Mouse (Mus musculus): ENCODE measurements around the gene Zfhx3.

Zfhx3 gene

GRCm38 (mm10) chr8:108718031-108718430 lies 775.6 kb downstream of the Zfhx3 start:
- DNase-seq (ENCODE audit: low read depth) = no peak

DNA sequence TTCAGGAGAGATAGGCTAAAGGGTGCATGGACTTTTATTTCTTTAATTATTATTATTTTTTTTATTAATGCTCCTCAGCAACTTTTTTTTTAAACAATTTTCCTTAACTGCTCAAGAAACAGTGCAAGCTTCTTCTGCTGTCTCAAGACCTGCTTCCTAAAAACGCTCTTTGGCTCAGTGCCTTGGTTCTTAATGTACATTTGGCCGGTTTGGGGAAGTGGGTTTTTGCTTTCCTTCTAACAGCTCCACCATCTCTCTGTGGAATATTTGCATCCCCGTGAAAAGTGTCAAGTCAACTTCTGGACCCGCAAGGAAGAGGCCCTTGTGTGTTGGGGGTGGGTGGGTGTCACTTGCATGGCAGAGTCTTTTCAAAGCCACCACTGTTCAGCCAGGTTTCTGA lies 778.4 kb downstream of the Zfhx3 start:
- no peak for DNase-seq (ENCODE audit: low read depth)

- DNase-seq (ENCODE audit: low read depth) = no peak
Measured at GRCm38 (mm10) chr8:108722671-108723513, 780.4 kb downstream of the Zfhx3 start.

- DNase-seq (ENCODE audit: low read depth) = no peak
Measured at GRCm38 (mm10) chr8:108723636-108724035, 781.2 kb downstream of the Zfhx3 start.

DNA sequence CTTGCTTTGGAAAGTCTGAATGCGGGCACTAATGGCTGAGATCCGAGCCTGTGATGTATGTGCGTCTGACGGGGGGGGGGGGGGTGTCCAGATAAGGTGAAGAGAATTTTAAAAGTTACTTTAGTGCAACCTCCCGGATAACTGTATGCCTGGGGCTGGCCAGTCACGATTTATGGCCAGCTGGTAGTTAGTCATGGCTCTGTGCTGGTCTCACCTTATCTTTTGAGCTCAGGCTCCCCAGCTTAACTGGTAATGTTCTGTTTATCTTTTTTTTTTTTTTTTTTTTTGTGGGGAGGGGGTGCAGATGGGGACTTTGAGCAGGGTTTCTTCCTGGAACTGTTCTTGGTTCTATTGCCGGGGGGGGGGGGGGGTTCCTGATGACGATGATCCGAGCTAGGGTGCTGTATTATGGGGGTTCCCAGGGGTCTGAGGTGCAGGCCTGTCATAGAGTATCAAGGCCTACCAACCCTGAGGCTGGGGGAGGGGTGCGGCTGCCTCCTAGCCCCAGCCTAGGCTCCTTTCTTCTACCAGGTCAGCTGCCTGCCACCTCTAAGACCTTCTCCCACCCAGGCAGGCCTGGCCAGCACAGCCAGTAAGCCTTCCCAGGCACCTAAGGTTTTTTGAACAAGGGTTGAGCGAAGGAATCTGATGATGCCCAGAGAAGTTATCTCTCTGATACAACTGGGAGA lies 782.5 kb downstream of the Zfhx3 start:
- no peak for DNase-seq (ENCODE audit: low read depth)

DNA sequence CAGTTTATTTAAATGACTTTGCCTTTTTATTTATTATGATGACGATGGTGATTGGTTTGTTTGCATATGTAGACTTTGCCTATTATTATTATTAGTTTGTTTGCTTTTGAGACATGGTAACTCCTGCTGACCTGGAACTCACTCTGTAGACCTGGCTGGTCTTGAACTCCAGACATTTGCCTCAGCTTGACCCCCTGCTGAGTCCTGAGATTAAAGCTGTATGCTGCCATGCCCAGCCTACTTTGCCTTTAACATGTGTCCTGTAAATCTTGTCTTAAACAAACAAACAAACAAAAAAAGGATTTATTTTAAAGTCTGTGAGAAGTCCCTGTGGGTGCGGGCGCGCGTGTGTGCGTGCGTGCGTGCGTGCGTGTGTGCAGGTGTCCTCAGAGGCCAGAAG lies 783.2 kb downstream of the Zfhx3 start:
- DNase-seq (ENCODE audit: low read depth) = no peak

DNA sequence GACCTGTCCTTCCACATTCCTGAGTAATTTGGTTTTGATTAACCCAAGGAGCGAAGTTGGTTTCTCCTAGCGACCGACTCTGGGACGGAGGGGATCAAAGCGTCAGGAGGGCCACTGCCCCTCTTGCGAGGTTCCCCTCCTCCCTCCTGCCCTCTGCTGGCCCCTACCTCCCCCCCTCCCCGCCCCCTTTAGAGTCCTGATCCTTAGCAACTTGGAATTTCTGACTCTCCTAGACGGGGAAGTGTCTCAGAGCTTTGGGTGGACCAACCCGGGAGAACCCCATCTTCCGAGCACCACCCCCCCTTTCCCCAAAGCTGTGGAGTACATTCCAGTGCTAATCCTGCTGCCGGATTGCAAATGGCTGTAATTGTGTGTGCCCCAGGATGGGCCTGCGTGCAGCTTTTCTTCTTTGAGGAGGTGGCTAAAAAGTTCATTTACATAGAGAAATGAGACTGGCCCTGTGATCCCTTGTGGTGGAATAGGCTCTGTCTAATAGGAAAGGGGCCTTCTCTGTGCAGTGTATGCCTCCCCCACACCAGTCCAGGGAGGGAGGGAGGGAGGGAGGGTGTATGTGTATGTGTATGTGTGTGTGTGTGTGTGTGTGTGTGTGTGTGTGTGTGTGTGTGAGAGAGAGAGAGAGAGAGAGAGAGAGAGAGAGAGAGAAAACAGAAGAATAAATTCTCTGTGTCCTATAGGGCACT lies 784.2 kb downstream of the Zfhx3 start:
- DNase-seq (ENCODE audit: low read depth) = no peak

DNA sequence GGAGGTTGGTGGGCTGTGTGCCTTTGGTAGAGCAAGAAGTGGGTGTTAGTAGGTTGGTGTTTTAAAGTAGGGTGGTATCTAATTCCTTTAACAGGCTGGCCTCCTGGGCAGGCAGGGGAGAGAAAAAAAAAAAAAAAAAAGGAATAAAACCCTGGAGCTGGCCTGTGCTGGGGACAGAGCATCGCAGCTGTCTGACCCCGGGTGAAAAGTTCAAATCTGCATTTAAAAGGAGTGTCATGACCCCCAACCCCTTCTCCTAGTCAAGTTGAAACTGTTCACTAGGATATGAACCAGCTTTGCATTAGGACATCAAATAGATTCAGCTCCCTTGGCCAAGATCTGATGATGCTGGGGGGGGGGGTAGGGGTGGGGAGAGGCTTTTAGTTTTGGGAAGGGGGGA lies 786.7 kb downstream of the Zfhx3 start:
- no peak for DNase-seq (ENCODE audit: low read depth)

GRCm38 (mm10) chr8:108729667-108730329 lies 787.4 kb downstream of the Zfhx3 start:
- no peak for DNase-seq (ENCODE audit: low read depth)

DNA sequence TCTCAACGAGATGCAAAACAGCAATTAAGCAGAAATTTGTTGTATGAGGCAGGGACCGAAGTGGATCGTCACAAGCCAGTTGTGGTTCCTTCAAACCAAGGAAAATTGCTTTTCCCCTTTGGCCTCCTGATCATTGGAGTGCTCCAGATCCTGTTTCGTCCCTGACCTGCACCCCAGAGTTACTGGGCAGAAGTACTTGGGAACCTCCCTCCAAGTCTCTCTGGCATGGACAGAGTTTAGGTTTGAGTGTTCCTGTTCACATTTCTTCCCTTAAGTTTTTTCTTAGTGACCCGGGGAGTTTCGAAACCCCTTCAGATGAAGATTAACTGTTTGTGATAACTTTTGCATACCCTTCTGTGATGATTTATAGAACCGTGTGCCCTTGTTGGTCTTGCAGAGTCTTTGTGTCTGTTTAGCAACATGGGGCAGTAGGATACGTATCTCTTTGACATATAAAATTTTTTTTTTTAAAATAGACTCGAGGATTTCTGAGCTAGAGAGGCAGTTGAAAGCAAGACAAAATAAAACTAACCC lies 788.5 kb downstream of the Zfhx3 start:
- DNase-seq (ENCODE audit: low read depth) = no peak

DNA sequence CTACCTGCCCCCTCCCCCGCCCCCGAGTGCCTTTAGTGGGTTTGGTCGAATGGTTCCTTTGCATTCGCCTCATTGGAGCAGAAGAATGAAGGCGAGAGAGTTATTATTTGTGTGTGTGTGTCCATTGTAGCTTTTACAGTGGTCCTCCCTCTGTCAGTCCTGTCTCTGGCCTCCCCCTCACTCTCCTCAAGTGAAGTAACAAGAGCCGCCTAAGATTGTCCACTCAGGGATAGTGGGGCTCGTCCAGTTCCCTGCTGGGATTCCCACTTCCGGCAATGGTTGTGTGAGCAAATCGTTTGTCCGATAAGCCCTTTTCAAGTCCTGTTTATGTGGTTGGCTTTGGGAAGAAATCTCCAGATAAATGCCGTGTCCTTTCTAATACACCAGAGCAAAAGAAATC lies 790.1 kb downstream of the Zfhx3 start:
- no peak for DNase-seq (ENCODE audit: low read depth)

DNA sequence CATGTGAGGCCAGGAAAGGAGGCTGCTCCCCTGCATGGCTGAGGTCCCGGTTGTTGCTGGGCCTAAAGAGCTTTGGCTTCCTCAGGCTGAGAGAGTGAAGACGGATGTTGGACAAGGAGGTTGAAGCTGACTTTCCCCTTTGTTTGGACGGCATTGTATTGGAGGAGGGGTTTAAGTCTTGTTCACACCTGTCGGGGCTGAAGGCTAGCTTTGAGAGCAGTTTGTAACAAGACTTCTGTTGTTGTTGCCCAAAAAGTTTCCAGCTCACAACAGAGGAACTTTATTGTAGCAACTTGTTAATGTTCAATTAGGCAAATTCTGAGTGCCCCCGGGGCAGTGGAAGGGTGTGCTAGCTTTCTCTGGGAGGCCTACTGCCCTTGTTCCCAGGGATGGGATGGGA lies 790.9 kb downstream of the Zfhx3 start:
- DNase-seq (ENCODE audit: low read depth) = no peak

DNA sequence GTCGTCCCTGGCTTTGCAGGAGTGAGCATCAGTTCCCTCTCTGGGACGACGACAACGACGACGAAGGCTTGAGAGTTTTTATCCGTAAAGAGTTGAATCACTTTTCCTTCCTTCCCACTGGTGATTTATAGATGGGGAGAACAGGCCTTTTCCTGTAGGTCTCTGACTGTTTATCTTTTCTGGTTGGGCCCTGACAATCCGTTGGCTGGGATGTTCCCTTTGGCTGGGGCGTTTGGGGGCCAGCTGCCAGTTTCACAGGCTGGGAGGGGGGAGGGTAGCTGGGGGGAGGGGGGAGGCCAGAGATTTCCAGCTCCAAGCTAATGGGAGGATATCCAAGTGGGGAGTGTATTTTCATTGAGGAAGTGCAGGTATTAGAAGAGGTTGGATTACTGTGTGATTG lies 794.0 kb downstream of the Zfhx3 start:
- DNase-seq (ENCODE audit: low read depth) = no peak

GRCm38 (mm10) chr8:108738179-108738578 lies 795.7 kb downstream of the Zfhx3 start:
- peak; percentile 10 for DNase-seq (ENCODE audit: low read depth)

- no peak for DNase-seq (ENCODE audit: low read depth)
Measured at GRCm38 (mm10) chr8:108739517-108739916, 797.1 kb downstream of the Zfhx3 start.

- DNase-seq (ENCODE audit: low read depth) = no peak
Measured at GRCm38 (mm10) chr8:108740443-108740842, 798.0 kb downstream of the Zfhx3 start.

DNA sequence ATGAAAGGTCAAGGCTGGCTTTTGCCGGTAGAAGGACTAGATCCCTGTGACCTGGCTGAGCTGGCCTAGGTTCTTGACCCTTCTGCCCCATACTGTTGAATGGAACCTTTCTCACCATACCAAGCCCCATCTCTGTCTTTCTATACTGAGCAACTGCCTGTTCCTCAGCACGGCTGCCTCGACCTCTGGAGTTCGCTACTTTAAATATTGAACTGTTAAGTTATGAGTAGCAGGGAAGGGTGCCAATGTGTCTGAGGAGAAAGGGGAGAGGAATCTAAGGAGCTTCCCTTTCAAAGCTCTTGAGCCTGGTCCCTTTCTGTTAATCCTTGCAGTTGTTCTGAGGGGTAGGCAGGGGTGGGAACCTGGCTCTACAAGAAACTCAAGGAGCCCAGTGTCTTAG lies 799.2 kb downstream of the Zfhx3 start:
- no peak for DNase-seq (ENCODE audit: low read depth)

DNA sequence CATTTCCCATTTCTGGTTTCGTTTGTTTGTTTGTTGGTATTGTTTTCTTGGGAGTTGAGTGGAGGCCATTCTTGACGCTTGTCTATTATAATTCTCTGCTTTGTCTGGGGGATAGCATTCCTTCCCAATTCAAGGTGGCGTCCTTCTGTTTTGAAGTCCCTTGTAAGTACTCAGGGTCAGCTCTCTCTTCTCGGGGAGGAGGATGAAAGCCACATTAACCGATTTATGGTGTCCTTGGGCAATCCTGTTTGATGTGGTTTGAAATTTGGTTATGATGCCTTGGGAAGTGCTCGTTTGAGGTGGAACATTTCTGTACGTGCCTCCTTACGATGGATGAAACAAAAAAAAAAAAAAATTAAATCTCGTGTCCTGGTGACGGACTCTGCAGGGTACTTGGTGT lies 800.0 kb downstream of the Zfhx3 start:
- no peak for DNase-seq (ENCODE audit: low read depth)

DNA sequence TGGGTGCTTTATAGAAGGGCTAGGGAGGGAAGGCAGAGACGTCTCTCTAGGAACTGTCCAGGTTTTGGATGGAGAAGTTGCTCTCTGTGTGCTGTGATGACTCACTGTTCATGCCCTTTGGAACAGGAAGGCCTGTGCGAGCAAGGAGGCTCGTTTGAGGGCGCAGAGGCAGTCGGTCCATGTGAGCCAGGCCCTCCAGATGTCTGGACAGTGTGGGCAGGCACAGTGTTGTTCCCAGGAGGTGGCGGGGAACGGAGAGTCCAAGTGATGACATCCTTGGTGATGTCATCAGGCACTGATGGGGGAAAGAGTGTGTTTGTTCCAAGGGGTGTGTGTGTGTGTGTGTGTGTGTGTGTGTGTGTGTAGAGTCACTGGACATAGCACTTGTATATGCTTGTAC lies 800.8 kb downstream of the Zfhx3 start:
- DNase-seq (ENCODE audit: low read depth) = no peak

GRCm38 (mm10) chr8:108745551-108745950 lies 803.1 kb downstream of the Zfhx3 start:
- no peak for DNase-seq (ENCODE audit: low read depth)

DNA sequence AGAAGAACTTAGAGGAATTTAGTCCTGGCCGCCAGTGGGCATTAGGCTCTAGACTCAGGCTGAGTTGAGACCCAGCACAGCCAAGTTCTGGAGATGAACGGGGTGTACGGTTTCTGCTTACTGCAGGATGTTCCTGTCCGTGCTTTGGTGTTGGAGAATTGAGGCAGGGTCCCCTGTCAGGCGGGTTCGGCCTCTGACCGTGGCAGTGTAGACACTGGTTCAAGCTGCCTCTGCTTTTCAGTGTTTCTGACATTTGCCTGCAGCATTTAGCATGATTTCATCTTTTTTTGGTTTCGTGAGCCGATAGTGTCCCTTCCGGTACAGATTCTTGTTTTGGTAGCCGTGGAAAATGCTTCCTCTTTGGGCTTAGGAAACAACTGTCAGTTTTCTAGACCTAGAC lies 805.7 kb downstream of the Zfhx3 start:
- DNase-seq (ENCODE audit: low read depth) = no peak

- DNase-seq (ENCODE audit: low read depth) = no peak
Measured at GRCm38 (mm10) chr8:108748851-108749376, 806.5 kb downstream of the Zfhx3 start.

All from naive thymus-derived CD4-positive, alpha-beta T cell, adult 2 months (primary cell).